Mouse (Mus musculus) myocyte (in vitro differentiated cells): ENCODE measurements at regions not wholly inside any gene's neighbourhood (a gene's known extent, or its start where the extent isn't known, plus 50 kb on each side); places are given as distances from the start of the nearest gene placed in this dataset.
A peak's percentile ranks its signal among the peaks of the same experiment; 100 is the strongest.
"Not testable (repeated sequence)": the region's sequence is repeated elsewhere in the genome, so short reads cannot be mapped to it uniquely, and the experiment has no call there.

ENCODE experiments used
- H3K27me3 ChIP-seq: one replicate; pipeline ENCODE4 v1.6.1; 2011; ENCODE audit not compliant: control insufficient read depth, insufficient read depth, insufficient read length
- H3K36me3 ChIP-seq: one replicate; pipeline ENCODE4 v1.6.1; 2011; ENCODE audit not compliant: control insufficient read depth, insufficient read depth
- H3K4me2 ChIP-seq: one replicate; pipeline ENCODE4 v1.6.1; 2011; ENCODE audit warnings: low read depth, control low read depth
- H3K4me3 ChIP-seq: one replicate; pipeline ENCODE4 v1.5.1; 2011; ENCODE audit warnings: mild to moderate bottlenecking, control low read depth, moderate library complexity
- H3K79me2 ChIP-seq: one replicate; pipeline ENCODE4 v1.6.1; 2011; ENCODE audit not compliant: control insufficient read depth, insufficient read depth
- H3ac ChIP-seq: one replicate; pipeline ENCODE4 v1.6.1; 2011; ENCODE audit not compliant: control insufficient read depth, insufficient read length
- CEBPB ChIP-seq: IDR thresholded peaks from 2 replicates; pipeline ENCODE4 v1.6.1; 2011; ENCODE audit warnings: mild to moderate bottlenecking, moderate library complexity; ENCODE audit not compliant: poor library complexity, insufficient read depth, severe bottlenecking
- E2F4 ChIP-seq: IDR thresholded peaks from one replicate; pipeline ENCODE4 v1.6.1; 2011; ENCODE audit warnings: mild to moderate bottlenecking, control low read depth, moderate library complexity; ENCODE audit not compliant: insufficient read depth
- MAX ChIP-seq: IDR thresholded peaks from one replicate; pipeline ENCODE4 v1.6.1; 2011; ENCODE audit warnings: low read depth, mild to moderate bottlenecking, control low read depth
- MYOD1 ChIP-seq, 3 experiments: IDR thresholded peaks; one replicate each; pipeline ENCODE4 v1.6.1; 2011; ENCODE audit warnings: control low read depth in 2 of 3, low read depth in 2 of 3, mild to moderate bottlenecking in 2 of 3, moderate library complexity in 1 of 3; ENCODE audit not compliant: insufficient read length in 2 of 3, control insufficient read depth in 1 of 3
- MYOG ChIP-seq, 3 experiments: IDR thresholded peaks; one replicate each; pipeline ENCODE4 v1.6.1; 2011; ENCODE audit warnings: control low read depth in 2 of 3, low read depth in 2 of 3, mild to moderate bottlenecking in 2 of 3; ENCODE audit not compliant: insufficient read length in 2 of 3, control insufficient read depth in 1 of 3, insufficient read depth in 1 of 3
- POLR2A ChIP-seq: IDR thresholded peaks from one replicate; pipeline ENCODE4 v1.6.1; 2011; ENCODE audit warnings: low read depth, mild to moderate bottlenecking, control low read depth, moderate library complexity; ENCODE audit not compliant: insufficient read length
- POLR2AphosphoS2 ChIP-seq: IDR thresholded peaks from one replicate; pipeline ENCODE4 v1.6.1; 2011; ENCODE audit warnings: low read depth, control low read depth; ENCODE audit not compliant: insufficient read length
- REST ChIP-seq: IDR thresholded peaks from one replicate; pipeline ENCODE4 v1.6.1; 2011; ENCODE audit warnings: mild to moderate bottlenecking, control low read depth, moderate library complexity; ENCODE audit not compliant: insufficient read depth, insufficient read length
- SRF ChIP-seq: IDR thresholded peaks from one replicate; pipeline ENCODE4 v1.6.1; 2011; ENCODE audit warnings: low read depth; ENCODE audit not compliant: control insufficient read depth, insufficient read length
- TCF12 ChIP-seq: IDR thresholded peaks from one replicate; pipeline ENCODE4 v1.6.1; 2011; ENCODE audit warnings: mild to moderate bottlenecking, control low read depth; ENCODE audit not compliant: poor library complexity, insufficient read depth, severe bottlenecking
- TCF3 ChIP-seq: IDR thresholded peaks from one replicate; pipeline ENCODE4 v1.6.1; 2011; ENCODE audit warnings: low read depth, control low read depth; ENCODE audit not compliant: insufficient read length
- USF1 ChIP-seq: IDR thresholded peaks from one replicate; pipeline ENCODE4 v1.6.1; 2011; ENCODE audit warnings: low read depth, mild to moderate bottlenecking, control low read depth, moderate library complexity

GRCm38 (mm10) chr10:25643518-25643993, 107.5 kb upstream of the Smlr1 start:
- TF ChIP-seq MYOD1 (IDR thresholded peaks at IDR 0.05; ENCODE audit: control insufficient read depth in 1 of 3, insufficient read length in 2 of 3, low read depth in 2 of 3) = no peak
- no peak for TF ChIP-seq MYOG (IDR thresholded peaks at IDR 0.05; ENCODE audit: control insufficient read depth in 1 of 3, insufficient read depth in 1 of 3, insufficient read length in 2 of 3, low read depth in 2 of 3)
- no peak overlapping the region for H3ac ChIP-seq
- H3K36me3 ChIP-seq = no peaks in the 10 kb centered on the region
- H3K27me3 ChIP-seq = no peaks in the 10 kb centered on the region
- H3K4me2 ChIP-seq = peak overlapping the region; percentile 14
- H3K79me2 ChIP-seq = no peaks in the 10 kb centered on the region
- no peak overlapping the region for H3K4me3 ChIP-seq

DNA sequence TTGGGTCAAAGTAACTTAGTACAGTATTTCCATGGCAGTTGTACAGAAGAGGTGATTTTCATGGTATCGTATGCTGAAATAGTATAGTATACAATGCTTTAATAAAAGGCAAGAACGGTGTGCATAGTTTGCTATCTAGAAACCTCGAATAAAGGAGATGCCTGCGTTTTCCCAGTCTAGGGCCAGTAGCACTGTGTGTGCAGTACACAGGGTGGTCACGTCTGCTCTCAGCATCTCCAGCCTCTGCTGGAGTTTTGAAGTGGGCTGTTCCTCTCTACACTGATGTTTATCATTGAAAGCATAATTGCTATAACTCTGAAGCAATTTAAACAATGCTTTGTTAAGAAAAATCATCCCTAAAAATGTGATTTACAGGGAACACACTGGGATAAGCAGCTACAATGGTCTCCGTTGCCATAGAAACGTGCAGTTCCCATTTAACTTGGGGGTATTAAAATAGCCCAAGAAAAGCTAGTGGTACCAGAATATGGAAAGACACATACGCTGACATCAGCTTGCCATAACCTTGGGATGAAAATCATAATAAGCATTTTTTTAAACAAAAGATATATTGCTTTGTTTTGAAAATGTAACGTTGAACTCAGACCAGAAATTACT, 106.1 kb upstream of the Smlr1 start:
- H3K4me3 ChIP-seq = no peak overlapping the region
- TF ChIP-seq TCF3 (no peak), POLR2A (no peak), POLR2AphosphoS2 (no peak), USF1 (no peak), TCF12 (no peak), CEBPB (no peak), REST (no peak), MYOD1 (IDR thresholded peaks at IDR 0.05; ENCODE audit: control insufficient read depth in 1 of 3, insufficient read length in 2 of 3, low read depth in 2 of 3) (no peak), MAX (no peak), E2F4 (no peak), SRF (no peak), MYOG (IDR thresholded peaks at IDR 0.05; ENCODE audit: control insufficient read depth in 1 of 3, insufficient read depth in 1 of 3, insufficient read length in 2 of 3, low read depth in 2 of 3) (no peak)
- no peak overlapping the region for H3ac ChIP-seq
- H3K4me2 ChIP-seq = no peak overlapping the region
- no peaks in the 10 kb centered on the region for H3K27me3 ChIP-seq
- no peaks in the 10 kb centered on the region for H3K36me3 ChIP-seq
- no peaks in the 10 kb centered on the region for H3K79me2 ChIP-seq

DNA sequence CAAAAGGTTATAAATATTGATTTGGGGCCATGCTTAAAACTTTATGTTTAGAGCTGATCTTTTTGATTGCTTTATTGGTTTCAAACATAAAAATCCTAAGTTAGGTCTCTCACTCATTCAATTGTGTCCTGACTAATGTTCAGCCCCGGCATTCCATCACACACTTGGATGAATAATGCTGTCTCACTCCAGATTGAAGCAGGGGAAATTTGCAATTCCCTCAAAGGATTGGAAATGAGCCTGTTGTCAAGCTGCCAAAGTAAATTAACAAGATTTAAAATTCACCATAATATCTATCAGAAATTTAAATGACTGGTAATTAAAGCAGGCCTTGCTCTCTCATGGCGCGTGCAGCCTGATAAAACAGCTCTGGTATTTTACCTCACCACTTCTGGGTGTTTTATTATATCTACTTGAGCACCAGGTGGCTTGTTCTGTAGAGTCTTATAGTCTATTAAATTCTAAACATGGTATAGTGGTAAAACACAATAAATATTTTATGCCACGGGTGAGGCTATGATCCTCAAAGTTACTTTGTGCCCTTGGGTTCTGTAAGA, 97.1 kb upstream of the Smlr1 start:
- H3K27me3 ChIP-seq = no peaks in the 10 kb centered on the region
- H3ac ChIP-seq = no peak overlapping the region
- TF ChIP-seq REST (no peak), SRF (no peak), USF1 (no peak), POLR2A (no peak), CEBPB (no peak), E2F4 (no peak), MYOD1 (IDR thresholded peaks at IDR 0.05; ENCODE audit: control insufficient read depth in 1 of 3, insufficient read length in 2 of 3, low read depth in 2 of 3) (no peak), TCF12 (no peak), POLR2AphosphoS2 (no peak), TCF3 (no peak), MAX (no peak), MYOG (IDR thresholded peaks at IDR 0.05; ENCODE audit: control insufficient read depth in 1 of 3, insufficient read depth in 1 of 3, insufficient read length in 2 of 3, low read depth in 2 of 3) (no peak)
- no peaks in the 10 kb centered on the region for H3K36me3 ChIP-seq
- H3K79me2 ChIP-seq = no peaks in the 10 kb centered on the region
- H3K4me3 ChIP-seq = no peak overlapping the region
- H3K4me2 ChIP-seq = no peak overlapping the region

GRCm38 (mm10) chr10:25632306-25632705, 96.2 kb upstream of the Smlr1 start:
- no peaks in the 10 kb centered on the region for H3K27me3 ChIP-seq
- no peak overlapping the region for H3ac ChIP-seq
- H3K4me2 ChIP-seq = no peak overlapping the region
- H3K79me2 ChIP-seq = no peaks in the 10 kb centered on the region
- no peaks in the 10 kb centered on the region for H3K36me3 ChIP-seq
- TF ChIP-seq USF1 (no peak), E2F4 (no peak), SRF (no peak), TCF3 (no peak), POLR2AphosphoS2 (no peak), TCF12 (no peak), MYOG (IDR thresholded peaks at IDR 0.05; ENCODE audit: control insufficient read depth in 1 of 3, insufficient read depth in 1 of 3, insufficient read length in 2 of 3, low read depth in 2 of 3) (no peak)
- no peak overlapping the region for H3K4me3 ChIP-seq

DNA sequence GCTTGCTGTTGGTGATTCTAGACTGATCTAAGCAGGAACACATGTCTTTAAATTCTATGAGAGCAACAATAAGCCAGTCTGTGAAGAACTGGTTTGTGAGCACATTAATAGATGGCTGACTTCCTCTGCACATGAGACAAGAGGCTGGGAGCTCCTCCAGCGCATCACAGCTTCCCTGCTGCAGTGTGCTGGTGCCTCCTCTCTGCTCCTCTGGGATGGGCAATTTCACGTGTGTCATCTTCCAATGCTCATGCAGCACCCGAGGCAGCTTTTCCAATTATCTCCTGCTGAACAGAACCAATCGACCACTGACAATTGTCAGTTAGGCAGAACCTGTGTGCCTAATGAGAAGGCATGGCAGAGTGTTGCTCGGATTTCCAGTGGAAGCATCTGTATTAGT, 86.5 kb upstream of the Smlr1 start:
- Histone ChIP-seq H3K79me2 (no peaks in the 10 kb centered on the region), H3ac (no peak overlapping the region), H3K4me3 (no peak overlapping the region), H3K36me3 (no peaks in the 10 kb centered on the region), H3K4me2 (no peak overlapping the region), H3K27me3 (no peaks in the 10 kb centered on the region)
- no peak for TF ChIP-seq TCF3
- no peak for TF ChIP-seq SRF
- TF ChIP-seq USF1 = no peak
- TF ChIP-seq POLR2AphosphoS2 = no peak

GRCm38 (mm10) chr10:25621747-25622134, 85.7 kb upstream of the Smlr1 start:
- H3ac ChIP-seq, H3K79me2 ChIP-seq, H3K4me2 ChIP-seq, H3K27me3 ChIP-seq, H3K36me3 ChIP-seq, H3K4me3 ChIP-seq: not testable (repeated sequence)
